Mouse (Mus musculus): ENCODE results near the gene Xpo6. TPM values are rescaled to one million over a fixed set of nuclear protein-coding genes. Genes with fewer than 3 reads are reported as not detected.
A peak's percentile ranks its signal among the peaks of the same experiment; 100 is the strongest.

The Xpo6 gene
- total and polyA plus RNA-seq, 2 experiments from 2014 or later = 14.2 to 78.8 TPM

- Histone ChIP-seq H3K9me3 (replicated peaks; ENCODE audit: control insufficient read depth, low read length) (no peaks in the 10 kb centered on the region), H3K4me1 (ENCODE audit: control insufficient read depth, insufficient read depth) (no peaks in the 10 kb centered on the region; the same call in 1 of the 2 replicates), H3K36me3 (replicated peaks; ENCODE audit: control insufficient read depth, insufficient read depth, low read length) (no peaks in the 10 kb centered on the region), H3K4me2 (ENCODE audit: low read depth, low read length) (peak overlapping the region; percentile 30), H3K4me3 (ENCODE audit: low read depth, low read length) (no peak overlapping the region), H3K27me3 (ENCODE audit: control insufficient read depth, insufficient read depth, low read length) (no peaks in the 10 kb centered on the region), H3K27ac (ENCODE audit: low read depth) (no peak overlapping the region), H3K9ac (replicated peaks; ENCODE audit: low read depth, low read length) (0 out of 2 replicates have a peak overlapping the region, but pooled peaks have one; percentile 4)
- DNase-seq (ENCODE audit: low spot score) (peak; percentile 40), ATAC-seq (ENCODE audit: insufficient read depth, low read depth) (peak; percentile 47; the same call in 1 of the 2 replicates)
- TF ChIP-seq EP300 (IDR thresholded peaks at IDR 0.05; ENCODE audit: low read depth) (no peak), CTCF (IDR thresholded peaks at IDR 0.05; ENCODE audit: low read depth) (no peak)
- WGBS = 25% methylated on average over 14 of the region's 14 CpGs
These were observed 133.5 kb downstream of the Xpo6 start for GRCm38 (mm10) chr7:126066777-126067176.

GRCm38 (mm10) chr7:126065243-126065876 lies 134.9 kb downstream of the Xpo6 start:
- no peak overlapping the region for H3K4me2 ChIP-seq (ENCODE audit: low read depth, low read length)
- ATAC-seq (ENCODE audit: insufficient read depth, low read depth) = no peak
- no peaks in the 10 kb centered on the region; the same call in 1 of the 2 replicates for H3K4me1 ChIP-seq (ENCODE audit: control insufficient read depth, insufficient read depth)
- WGBS = 59% methylated on average over 5 of the region's 5 CpGs
- TF ChIP-seq CTCF (IDR thresholded peaks at IDR 0.05; ENCODE audit: low read depth) (no peak), EP300 (IDR thresholded peaks at IDR 0.05; ENCODE audit: low read depth) (no peak)
- 0 out of 2 replicates have a peak, but pooled peaks cover 4% of the 10 kb centered on the region for H3K27me3 ChIP-seq (ENCODE audit: control insufficient read depth, insufficient read depth, low read length)
- no peak overlapping the region for H3K9ac ChIP-seq (replicated peaks; ENCODE audit: low read depth, low read length)
- no peaks in the 10 kb centered on the region for H3K36me3 ChIP-seq (replicated peaks; ENCODE audit: control insufficient read depth, insufficient read depth, low read length)
- H3K9me3 ChIP-seq (replicated peaks; ENCODE audit: control insufficient read depth, low read length) = no peaks in the 10 kb centered on the region
- no peak for DNase-seq (ENCODE audit: low spot score)
- no peak overlapping the region for H3K27ac ChIP-seq (ENCODE audit: low read depth)
- H3K4me3 ChIP-seq (ENCODE audit: low read depth, low read length) = no peak overlapping the region

GRCm38 (mm10) chr7:126062228-126062627 lies 138.1 kb downstream of the Xpo6 start:
- ATAC-seq (ENCODE audit: insufficient read depth, low read depth) = no peak
- WGBS = 88% methylated on average over 4 of the region's 4 CpGs
- H3K27me3 ChIP-seq (ENCODE audit: control insufficient read depth, insufficient read depth, low read length) = 0 out of 2 replicates have a peak, but pooled peaks cover 4% of the 10 kb centered on the region
- H3K9me3 ChIP-seq (replicated peaks; ENCODE audit: control insufficient read depth, low read length) = no peaks in the 10 kb centered on the region
- H3K4me3 ChIP-seq (ENCODE audit: low read depth, low read length) = no peak overlapping the region
- no peak for DNase-seq (ENCODE audit: low spot score)
- H3K27ac ChIP-seq (ENCODE audit: low read depth) = no peak overlapping the region
- H3K9ac ChIP-seq (replicated peaks; ENCODE audit: low read depth, low read length) = no peak overlapping the region
- H3K36me3 ChIP-seq (replicated peaks; ENCODE audit: control insufficient read depth, insufficient read depth, low read length) = no peaks in the 10 kb centered on the region
- H3K4me2 ChIP-seq (ENCODE audit: low read depth, low read length) = no peak overlapping the region
- no peaks in the 10 kb centered on the region; the same call in 1 of the 2 replicates for H3K4me1 ChIP-seq (ENCODE audit: control insufficient read depth, insufficient read depth)
- TF ChIP-seq CTCF (IDR thresholded peaks at IDR 0.05; ENCODE audit: low read depth) (no peak), EP300 (IDR thresholded peaks at IDR 0.05; ENCODE audit: low read depth) (no peak)

- H3K9ac ChIP-seq (replicated peaks; ENCODE audit: low read depth, low read length) = no peak overlapping the region
- H3K4me2 ChIP-seq (ENCODE audit: low read depth, low read length) = no peak overlapping the region
- H3K36me3 ChIP-seq (replicated peaks; ENCODE audit: control insufficient read depth, insufficient read depth, low read length) = no peaks in the 10 kb centered on the region
- no peak overlapping the region for H3K4me3 ChIP-seq (ENCODE audit: low read depth, low read length)
- no peaks in the 10 kb centered on the region for H3K9me3 ChIP-seq (replicated peaks; ENCODE audit: control insufficient read depth, low read length)
- ATAC-seq (ENCODE audit: insufficient read depth, low read depth) = no peak
- TF ChIP-seq CTCF (IDR thresholded peaks at IDR 0.05; ENCODE audit: low read depth) (no peak), EP300 (IDR thresholded peaks at IDR 0.05; ENCODE audit: low read depth) (no peak)
- DNase-seq (ENCODE audit: low spot score) = no peak
- no peak overlapping the region for H3K27ac ChIP-seq (ENCODE audit: low read depth)
- 59% methylated on average over 7 of the region's 7 CpGs for WGBS
- H3K4me1 ChIP-seq (ENCODE audit: control insufficient read depth, insufficient read depth) = no peaks in the 10 kb centered on the region
- H3K27me3 ChIP-seq (ENCODE audit: control insufficient read depth, insufficient read depth, low read length) = 0 out of 2 replicates have a peak, but pooled peaks cover 4% of the 10 kb centered on the region
These were observed 141.4 kb downstream of the Xpo6 start for GRCm38 (mm10) chr7:126058918-126059317.

- no peak for ATAC-seq (ENCODE audit: insufficient read depth, low read depth)
- TF ChIP-seq EP300 (IDR thresholded peaks at IDR 0.05; ENCODE audit: low read depth) (no peak), CTCF (IDR thresholded peaks at IDR 0.05; ENCODE audit: low read depth) (no peak)
- H3K9me3 ChIP-seq (replicated peaks; ENCODE audit: control insufficient read depth, low read length) = no peaks in the 10 kb centered on the region
- no peak overlapping the region for H3K9ac ChIP-seq (replicated peaks; ENCODE audit: low read depth, low read length)
- H3K4me3 ChIP-seq (ENCODE audit: low read depth, low read length) = no peak overlapping the region
- no peak overlapping the region for H3K4me2 ChIP-seq (ENCODE audit: low read depth, low read length)
- DNase-seq (ENCODE audit: low spot score) = no peak
- WGBS = 48% methylated on average over 10 of the region's 10 CpGs
- H3K27ac ChIP-seq (ENCODE audit: low read depth) = no peak overlapping the region
- 0 out of 2 replicates have a peak, but pooled peaks cover 4% of the 10 kb centered on the region for H3K27me3 ChIP-seq (ENCODE audit: control insufficient read depth, insufficient read depth, low read length)
- H3K4me1 ChIP-seq (ENCODE audit: control insufficient read depth, insufficient read depth) = peaks cover 4% of the 10 kb centered on the region; the same call in 1 of the 2 replicates
- H3K36me3 ChIP-seq (replicated peaks; ENCODE audit: control insufficient read depth, insufficient read depth, low read length) = no peaks in the 10 kb centered on the region
These were observed 142.9 kb downstream of the Xpo6 start for GRCm38 (mm10) chr7:126057332-126057914.
